Mouse (Mus musculus) forebrain, embryonic 15.5 days (tissue): ENCODE measurements around the gene Atxn2l. TPM values are rescaled to one million over a fixed set of nuclear protein-coding genes. Genes with fewer than 3 reads are reported as not detected.

Source experiments
- ATAC-seq: fragments of 200-750 bp; cut with Nextera tagmentation; replicated peaks from 2 replicates; pipeline ENCODE4 v1.8.0; 2017; ENCODE audit warnings: mild to moderate bottlenecking, moderate TSS enrichment, moderate library complexity
- H3K27ac ChIP-seq: fragments of 300-500 bp; sonication (generic); replicated peaks from 2 replicates; pipeline ENCODE4 v1.5.1; 2015; ENCODE audit warnings: mild to moderate bottlenecking, inconsistent platforms
- H3K27me3 ChIP-seq: fragments of 300-500 bp; sonication (generic); 2 replicates; pipeline ENCODE4 v1.6.1; 2015; ENCODE audit warnings: inconsistent platforms
- H3K36me3 ChIP-seq: fragments of 300-500 bp; sonication (generic); 2 replicates; pipeline ENCODE4 v1.6.1; 2015; ENCODE audit warnings: mild to moderate bottlenecking, inconsistent platforms
- H3K4me1 ChIP-seq: fragments of 300-500 bp; sonication (generic); 2 replicates; pipeline ENCODE4 v1.6.1; 2015; ENCODE audit warnings: inconsistent platforms
- H3K4me2 ChIP-seq: fragments of 300-500 bp; sonication (generic); replicated peaks from 2 replicates; pipeline ENCODE4 v1.6.1; 2015; ENCODE audit warnings: mild to moderate bottlenecking, inconsistent platforms
- H3K4me3 ChIP-seq: fragments of 300-500 bp; sonication (generic); 2 replicates; pipeline ENCODE4 v1.5.1; 2015; ENCODE audit warnings: mild to moderate bottlenecking, inconsistent platforms
- H3K9ac ChIP-seq: fragments of 300-500 bp; sonication (generic); replicated peaks from 2 replicates; pipeline ENCODE4 v1.6.1; 2015; ENCODE audit warnings: mild to moderate bottlenecking, inconsistent platforms
- H3K9me3 ChIP-seq: fragments of 300-500 bp; sonication (generic); 2 replicates; pipeline ENCODE4 v1.6.1; 2016; ENCODE audit warnings: inconsistent platforms
- WGBS: fragments of 180-500 bp; shearing (Covaris S2); methylation state at CpG from one replicate; pipeline ENCODE4 v1.1.7; 2015; ENCODE audit warnings: mixed read lengths; 5-methylcytosine and 5-hydroxymethylcytosine counted together
- polyA plus RNA-seq: library from polyadenylated mRNA; unstranded; fragments of >200 nt; fragmentation: Nextera tagmentation; extraction: Ambion mirVana; gene quantifications from 2 replicates; pipeline ENCODE4 v1.2.1, GENCODE M21; 2015

Atxn2l gene
- polyA plus RNA-seq, 1 experiment from 2014 or later = 65.2 TPM

- Histone ChIP-seq H3K4me1 (no peaks in the 10 kb centered on the region), H3K36me3 (peaks cover 53% of the 10 kb centered on the region), H3K4me3 (no peak overlapping the region), H3K27me3 (no peaks in the 10 kb centered on the region), H3K9ac (no peak overlapping the region), H3K9me3 (no peaks in the 10 kb centered on the region), H3K4me2 (no peak overlapping the region), H3K27ac (no peak overlapping the region)
- 69% methylated on average over 5 of the region's 5 CpGs for WGBS
- 0 out of 2 replicates have a peak, but pooled peaks have one; percentile 51 for ATAC-seq
These were observed 36.0 kb downstream of the Atxn2l start for GRCm38 (mm10) chr7:126467271-126467670.

DNA sequence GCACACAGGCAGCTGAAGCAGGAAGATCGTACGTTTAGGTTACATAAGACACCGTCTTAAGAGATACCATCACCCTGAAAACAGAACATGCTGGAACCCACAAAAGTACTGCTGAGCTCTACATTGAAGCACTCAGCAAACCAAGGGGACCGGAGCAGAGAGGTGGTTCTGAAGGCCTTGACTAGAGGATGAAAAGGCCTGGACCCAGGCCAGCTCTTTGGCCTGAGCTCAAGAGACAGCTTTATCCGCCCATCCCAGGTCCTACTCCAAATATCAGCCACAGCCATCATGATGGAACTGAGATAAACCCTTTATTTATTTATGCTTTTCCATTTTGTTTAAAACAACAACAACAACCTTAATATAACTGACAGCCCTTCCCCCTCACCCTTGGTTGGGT lies 36.5 kb downstream of the Atxn2l start:
- no peaks in the 10 kb centered on the region for H3K9me3 ChIP-seq
- H3K9ac ChIP-seq = no peak overlapping the region
- no peaks in the 10 kb centered on the region for H3K27me3 ChIP-seq
- peaks cover 48% of the 10 kb centered on the region for H3K36me3 ChIP-seq
- WGBS = 87% methylated on average over 5 of the region's 5 CpGs
- ATAC-seq = no peak
- H3K4me2 ChIP-seq = no peak overlapping the region
- no peak overlapping the region for H3K4me3 ChIP-seq
- no peak overlapping the region for H3K27ac ChIP-seq
- no peaks in the 10 kb centered on the region for H3K4me1 ChIP-seq

GRCm38 (mm10) chr7:126466116-126466515 lies 37.1 kb downstream of the Atxn2l start:
- ATAC-seq = no peak
- peaks cover 42% of the 10 kb centered on the region for H3K36me3 ChIP-seq
- no peaks in the 10 kb centered on the region for H3K4me1 ChIP-seq
- no peak overlapping the region for H3K4me2 ChIP-seq
- no peak overlapping the region for H3K4me3 ChIP-seq
- WGBS = 82% methylated on average over 9 of the region's 9 CpGs
- H3K27me3 ChIP-seq = no peaks in the 10 kb centered on the region
- H3K9ac ChIP-seq = no peak overlapping the region
- H3K9me3 ChIP-seq = no peaks in the 10 kb centered on the region
- no peak overlapping the region for H3K27ac ChIP-seq

- H3K9me3 ChIP-seq = no peaks in the 10 kb centered on the region
- peaks cover 39% of the 10 kb centered on the region for H3K36me3 ChIP-seq
- WGBS = 59% methylated on average over 7 of the region's 7 CpGs
- no peak overlapping the region for H3K9ac ChIP-seq
- H3K4me3 ChIP-seq = no peak overlapping the region
- H3K27me3 ChIP-seq = no peaks in the 10 kb centered on the region
- H3K4me2 ChIP-seq = no peak overlapping the region
- H3K27ac ChIP-seq = no peak overlapping the region
- no peak for ATAC-seq
- H3K4me1 ChIP-seq = no peaks in the 10 kb centered on the region
These were observed 37.8 kb downstream of the Atxn2l start for GRCm38 (mm10) chr7:126465246-126466030.

DNA sequence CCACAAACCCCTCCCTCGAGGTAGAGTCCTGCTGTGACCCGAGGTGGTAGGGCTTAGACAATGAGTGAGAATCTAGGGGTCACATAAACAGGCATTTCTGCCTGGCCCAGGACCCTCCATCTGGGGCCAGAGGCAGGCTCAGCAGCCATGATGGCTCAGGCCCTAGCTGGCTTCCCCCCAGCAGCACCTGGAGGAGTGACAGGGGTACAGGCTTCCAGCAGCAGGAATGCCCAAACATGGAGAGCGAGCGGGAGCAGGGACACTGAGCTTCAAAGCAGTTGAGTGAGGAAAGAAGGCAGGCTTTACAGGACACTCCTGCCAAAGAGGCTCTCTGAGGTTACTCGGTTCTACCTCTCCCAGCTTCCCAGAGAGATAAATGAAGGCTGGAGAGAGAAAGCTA lies 38.4 kb downstream of the Atxn2l start:
- Histone ChIP-seq H3K27ac (no peak overlapping the region), H3K9me3 (no peaks in the 10 kb centered on the region), H3K4me1 (no peaks in the 10 kb centered on the region), H3K4me3 (no peak overlapping the region), H3K36me3 (peaks cover 34% of the 10 kb centered on the region), H3K9ac (no peak overlapping the region), H3K4me2 (no peak overlapping the region), H3K27me3 (no peaks in the 10 kb centered on the region)
- 46% methylated on average over 5 of the region's 5 CpGs for WGBS
- ATAC-seq = no peak

- Histone ChIP-seq H3K4me3 (no peak overlapping the region), H3K9me3 (no peaks in the 10 kb centered on the region), H3K9ac (no peak overlapping the region), H3K27ac (no peak overlapping the region), H3K4me1 (no peaks in the 10 kb centered on the region), H3K27me3 (no peaks in the 10 kb centered on the region), H3K4me2 (no peak overlapping the region), H3K36me3 (peaks cover 28% of the 10 kb centered on the region)
- ATAC-seq = no peak
- WGBS = 50% methylated on average over 4 of the region's 4 CpGs
These were observed 39.1 kb downstream of the Atxn2l start for GRCm38 (mm10) chr7:126464121-126464520.

GRCm38 (mm10) chr7:126463547-126463946 lies 39.7 kb downstream of the Atxn2l start:
- H3K4me2 ChIP-seq = no peak overlapping the region
- no peaks in the 10 kb centered on the region for H3K4me1 ChIP-seq
- ATAC-seq = no peak
- H3K27ac ChIP-seq = no peak overlapping the region
- no peak overlapping the region for H3K9ac ChIP-seq
- H3K27me3 ChIP-seq = no peaks in the 10 kb centered on the region
- peaks cover 22% of the 10 kb centered on the region for H3K36me3 ChIP-seq
- no peaks in the 10 kb centered on the region for H3K9me3 ChIP-seq
- WGBS = 76% methylated on average over 4 of the region's 4 CpGs
- no peak overlapping the region for H3K4me3 ChIP-seq

GRCm38 (mm10) chr7:126463004-126463403 lies 40.2 kb downstream of the Atxn2l start, which contains the start of gene Atp2a1:
Gene Atp2a1, minus strand, starts transcription at chr7:126463108.
- no peak within 1 kb of the TSS for H3K9ac ChIP-seq
- no peak within 1 kb of the TSS for H3K4me3 ChIP-seq
- ATAC-seq = no peak
- no peak within 1 kb of the TSS for H3K27ac ChIP-seq
- H3K36me3 ChIP-seq = peaks cover 18% of the 10 kb centered on the region
- no peaks in the 10 kb centered on the region for H3K27me3 ChIP-seq
- H3K4me1 ChIP-seq = no peaks in the 10 kb centered on the region
- WGBS = 54% methylated on average over 4 of the region's 5 CpGs
- H3K9me3 ChIP-seq = no peaks in the 10 kb centered on the region
- H3K4me2 ChIP-seq = no peak within 1 kb of the TSS

- ATAC-seq = no peak
- H3K9ac ChIP-seq = no peak overlapping the region
- H3K27ac ChIP-seq = no peak overlapping the region
- H3K4me3 ChIP-seq = no peak overlapping the region
- WGBS = 58% methylated on average over 3 of the region's 3 CpGs
- peaks cover 4% of the 10 kb centered on the region for H3K36me3 ChIP-seq
- no peaks in the 10 kb centered on the region for H3K27me3 ChIP-seq
- no peak overlapping the region for H3K4me2 ChIP-seq
- H3K4me1 ChIP-seq = no peaks in the 10 kb centered on the region
- H3K9me3 ChIP-seq = no peaks in the 10 kb centered on the region
These were observed 41.6 kb downstream of the Atxn2l start for GRCm38 (mm10) chr7:126461626-126462025.

DNA sequence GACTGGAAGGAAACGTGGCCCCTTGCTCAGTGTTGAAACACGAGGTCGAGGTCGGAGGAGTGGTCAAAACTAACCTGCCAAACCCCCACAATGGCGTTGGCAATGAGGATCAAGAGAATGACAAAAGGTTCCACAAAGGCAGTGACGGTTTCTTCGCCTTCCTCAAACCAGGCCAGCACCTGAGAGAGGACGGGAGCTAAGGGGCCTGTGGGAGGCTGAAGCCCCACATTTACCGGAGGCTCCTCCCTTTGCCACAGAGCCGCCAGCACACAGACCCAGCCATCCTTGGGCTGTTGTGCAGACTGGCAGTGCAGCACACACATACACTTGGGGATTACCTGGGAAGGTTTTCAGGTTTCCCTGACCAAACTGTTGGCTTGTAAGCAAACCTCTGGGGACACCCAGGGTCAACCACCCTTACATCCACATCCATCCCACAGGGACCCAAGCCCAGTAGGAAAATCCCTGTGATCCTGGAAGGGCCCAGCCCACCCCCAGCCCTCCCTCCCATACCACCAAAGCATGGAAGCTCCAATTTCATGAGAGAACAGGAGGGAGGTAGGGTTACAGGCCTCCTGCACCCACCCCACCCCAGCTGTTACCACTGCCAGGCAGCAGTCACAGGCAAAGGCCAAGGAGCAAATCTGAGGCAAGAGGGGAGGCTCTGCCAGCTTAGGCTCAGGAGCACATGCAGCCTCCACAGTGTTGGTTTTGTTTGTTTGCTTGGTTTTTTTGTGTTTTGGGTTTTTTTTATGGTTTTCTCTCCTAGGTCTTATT lies 42.4 kb downstream of the Atxn2l start:
- Histone ChIP-seq H3K27ac (no peak overlapping the region), H3K4me2 (no peak overlapping the region), H3K9me3 (no peaks in the 10 kb centered on the region), H3K27me3 (no peaks in the 10 kb centered on the region), H3K36me3 (no peaks in the 10 kb centered on the region), H3K4me3 (no peak overlapping the region), H3K4me1 (no peaks in the 10 kb centered on the region), H3K9ac (no peak overlapping the region)
- ATAC-seq = no peak
- 53% methylated on average over 10 of the region's 10 CpGs for WGBS

GRCm38 (mm10) chr7:126458844-126459618 lies 44.2 kb downstream of the Atxn2l start:
- Histone ChIP-seq H3K4me1 (no peaks in the 10 kb centered on the region), H3K27ac (no peak overlapping the region), H3K36me3 (no peaks in the 10 kb centered on the region), H3K4me3 (no peak overlapping the region), H3K9me3 (no peaks in the 10 kb centered on the region), H3K9ac (no peak overlapping the region), H3K27me3 (no peaks in the 10 kb centered on the region), H3K4me2 (no peak overlapping the region)
- 82% methylated on average over 11 of the region's 11 CpGs for WGBS
- ATAC-seq = no peak

DNA sequence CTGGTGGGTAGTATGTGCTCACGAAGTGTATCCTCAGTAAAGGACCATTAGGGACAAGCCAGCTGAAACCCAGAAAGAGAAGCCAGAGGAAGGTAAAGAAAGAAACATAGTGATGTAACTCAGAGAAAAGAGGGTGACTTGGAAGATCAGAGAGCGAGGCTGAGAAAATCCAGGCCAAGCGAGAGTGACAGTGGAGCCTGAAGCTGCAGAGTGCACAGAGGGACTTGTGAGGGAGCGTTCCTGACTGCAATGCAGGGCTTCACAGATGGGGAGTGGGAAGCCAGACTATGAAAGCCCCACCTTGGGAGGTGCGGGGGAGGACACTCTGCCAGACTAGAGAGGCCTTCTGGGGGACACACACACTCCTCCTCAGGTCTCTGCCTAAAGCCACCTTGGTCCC lies 45.0 kb downstream of the Atxn2l start:
- WGBS = 80% methylated on average over 5 of the region's 5 CpGs
- Histone ChIP-seq H3K27ac (no peak overlapping the region), H3K9me3 (no peaks in the 10 kb centered on the region), H3K4me1 (no peaks in the 10 kb centered on the region), H3K4me3 (no peak overlapping the region), H3K9ac (no peak overlapping the region), H3K27me3 (no peaks in the 10 kb centered on the region), H3K4me2 (no peak overlapping the region), H3K36me3 (no peaks in the 10 kb centered on the region)
- ATAC-seq = no peak
